Mouse (Mus musculus) ES-E14 (cell line): ENCODE measurements around the gene Smc1b.

Source experiments
- CHD2 ChIP-seq: IDR thresholded peaks from 2 replicates; pipeline ENCODE4 v1.6.1; 2014; ENCODE audit warnings: mild to moderate bottlenecking, low read depth, low read length, inconsistent platforms
- HCFC1 ChIP-seq: IDR thresholded peaks from 2 replicates; pipeline ENCODE4 v1.6.1; 2012; ENCODE audit warnings: low read length, inconsistent platforms, borderline replicate concordance; ENCODE audit not compliant: insufficient read depth
- MAFK ChIP-seq: IDR thresholded peaks from 2 replicates; pipeline ENCODE4 v1.6.1; 2014; ENCODE audit warnings: mild to moderate bottlenecking, low read depth, low read length, inconsistent platforms; ENCODE audit not compliant: insufficient read depth
- ZC3H11A ChIP-seq: IDR thresholded peaks from 2 replicates; pipeline ENCODE4 v1.6.1; 2012; ENCODE audit warnings: low read depth, mild to moderate bottlenecking, inconsistent platforms, low read length, borderline replicate concordance
- ZNF384 ChIP-seq: IDR thresholded peaks from 2 replicates; pipeline ENCODE4 v1.6.1; 2012; ENCODE audit warnings: low read depth, low read length, inconsistent platforms

DNA sequence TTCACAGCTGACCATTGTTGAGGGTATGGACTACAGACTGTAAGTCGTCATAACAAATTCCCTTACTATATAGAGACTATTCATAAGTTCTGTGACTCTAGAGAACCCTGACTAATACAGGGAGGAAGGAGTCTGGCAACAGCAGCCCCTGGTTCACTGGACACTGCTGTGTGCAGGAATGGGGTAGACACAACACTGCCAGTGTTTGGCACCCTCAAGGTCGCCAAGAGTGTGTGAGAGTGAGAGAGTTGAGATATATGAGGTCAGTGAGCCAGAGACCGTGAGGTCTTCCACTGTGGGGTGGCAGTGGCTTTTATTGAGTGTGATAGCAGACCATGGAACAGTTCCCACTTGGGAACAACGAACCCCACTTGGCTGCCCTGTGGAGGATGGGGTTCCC lies 105.6 kb downstream of the Smc1b start:
- TF ChIP-seq ZNF384 (no peak), CHD2 (no peak), HCFC1 (no peak), ZC3H11A (no peak), MAFK (no peak)
